Mouse (Mus musculus) gastrocnemius, adult 18-20 months (tissue): ENCODE measurements at regions not wholly inside any gene's neighbourhood (a gene's known extent, or its start where the extent isn't known, plus 50 kb on each side); places are given as distances from the start of the nearest gene placed in this dataset.

Source experiments
- DNase-seq: peaks from one replicate; pipeline ENCODE4 v3.0.0; 2021; ENCODE audit warnings: low spot score

DNA sequence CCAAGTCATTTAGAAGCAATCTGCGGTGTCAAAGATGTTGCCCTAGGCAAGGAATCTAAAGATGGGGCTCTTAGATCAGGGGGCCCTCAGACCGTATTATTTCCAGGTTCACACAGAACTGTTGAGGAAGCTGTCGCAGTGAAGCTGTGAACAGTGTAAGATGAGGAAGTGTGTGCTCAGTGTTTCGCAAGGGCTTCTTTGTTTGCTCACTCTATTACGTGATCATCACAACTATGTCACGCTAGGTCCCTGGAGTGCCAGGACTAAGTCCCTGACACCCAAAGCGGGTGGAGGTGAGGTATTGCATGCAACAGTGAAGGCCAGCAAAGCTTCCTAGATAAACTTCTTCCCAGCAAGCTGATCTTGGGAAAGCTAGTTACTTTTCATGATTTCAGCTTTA, 254.4 kb downstream of the Hlx start:
- no peak for DNase-seq

DNA sequence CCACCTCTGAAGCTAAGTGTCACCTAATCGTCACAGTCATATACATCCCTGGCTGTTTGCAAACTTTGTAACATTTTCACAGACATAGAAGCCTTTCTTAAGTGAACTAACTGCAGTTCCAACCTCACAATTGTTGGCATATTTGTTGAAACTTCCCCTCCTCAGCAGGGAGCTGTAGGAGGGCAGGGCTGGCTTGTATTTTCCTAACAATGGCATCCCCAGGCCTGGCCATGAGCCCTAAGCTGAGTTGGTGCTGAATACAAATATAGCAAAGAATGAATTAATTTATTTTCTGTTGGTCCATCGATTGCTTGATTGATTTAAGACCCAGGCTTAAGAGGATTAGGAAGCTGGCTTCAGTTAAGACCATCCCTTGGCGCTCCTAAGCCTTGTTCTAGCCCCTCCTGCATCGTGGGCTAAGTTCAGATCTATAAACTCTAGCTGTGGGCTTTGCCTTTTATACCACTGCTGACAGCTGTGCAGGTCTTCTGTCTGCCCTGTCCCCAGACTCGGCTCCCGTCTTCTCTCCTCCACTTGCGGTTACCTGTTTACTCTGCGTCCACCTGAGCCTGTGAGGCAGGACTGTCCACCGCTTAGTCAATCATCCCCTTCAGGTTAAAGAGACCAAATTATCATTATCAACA, 269.8 kb downstream of the Hlx start:
- no peak for DNase-seq

DNA sequence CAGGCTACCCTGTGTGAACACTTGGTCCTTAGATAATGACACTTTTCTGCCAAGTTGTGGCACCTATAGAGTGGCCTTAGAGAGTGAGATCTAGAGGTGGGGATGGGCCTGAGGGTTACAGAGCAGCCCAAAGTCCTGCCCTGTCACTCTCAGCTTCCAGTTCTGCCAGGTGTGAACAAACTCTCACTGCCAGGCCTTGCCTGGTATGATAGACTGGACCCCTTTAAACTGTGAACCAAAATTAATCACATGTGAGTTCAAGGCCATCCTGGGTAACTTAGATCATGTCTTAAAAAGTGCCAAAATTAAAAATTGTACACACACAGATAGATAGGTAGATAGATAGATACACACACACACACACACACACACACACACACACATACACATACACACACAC, 271.0 kb downstream of the Hlx start:
- no peak for DNase-seq

DNA sequence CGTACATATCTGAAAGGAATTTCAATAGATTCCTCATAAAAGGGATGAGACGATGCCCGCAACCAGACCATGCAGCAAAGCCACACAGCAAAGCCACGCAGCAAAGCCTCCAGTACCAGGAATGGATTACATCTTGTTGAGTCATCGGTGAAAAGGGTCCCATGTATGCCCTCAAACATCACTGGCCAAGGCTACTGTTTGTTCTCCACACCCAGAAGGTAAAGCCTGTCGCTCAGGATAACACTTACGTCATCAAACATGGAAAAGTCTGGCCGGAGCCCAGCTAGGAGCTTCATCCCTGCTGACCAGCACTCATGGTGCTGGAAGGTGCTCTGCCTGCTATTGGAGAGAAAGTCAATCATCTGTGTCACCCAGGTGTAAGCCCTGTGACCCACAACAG, 275.7 kb downstream of the Hlx start:
- DNase-seq: no peak

DNA sequence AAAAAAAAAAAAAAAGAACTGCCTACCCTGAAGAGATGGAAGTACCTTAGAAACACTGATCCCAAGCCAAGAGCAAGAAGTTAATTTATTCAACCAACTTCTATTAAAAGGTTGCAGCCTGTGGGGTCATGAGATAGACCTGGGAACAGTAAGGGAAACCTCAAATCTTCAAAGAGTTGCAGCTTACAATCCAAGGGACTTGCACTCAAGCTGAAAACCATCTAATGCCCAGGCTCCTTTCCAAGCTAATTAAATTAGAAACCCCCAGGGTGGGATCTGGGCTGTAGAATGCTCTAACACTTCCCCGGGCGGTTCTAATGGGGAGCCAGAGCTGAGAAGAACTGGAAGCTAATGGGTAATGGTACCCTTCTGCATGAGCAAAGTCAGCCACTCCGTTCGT, 278.0 kb downstream of the Hlx start:
- no peak for DNase-seq

DNA sequence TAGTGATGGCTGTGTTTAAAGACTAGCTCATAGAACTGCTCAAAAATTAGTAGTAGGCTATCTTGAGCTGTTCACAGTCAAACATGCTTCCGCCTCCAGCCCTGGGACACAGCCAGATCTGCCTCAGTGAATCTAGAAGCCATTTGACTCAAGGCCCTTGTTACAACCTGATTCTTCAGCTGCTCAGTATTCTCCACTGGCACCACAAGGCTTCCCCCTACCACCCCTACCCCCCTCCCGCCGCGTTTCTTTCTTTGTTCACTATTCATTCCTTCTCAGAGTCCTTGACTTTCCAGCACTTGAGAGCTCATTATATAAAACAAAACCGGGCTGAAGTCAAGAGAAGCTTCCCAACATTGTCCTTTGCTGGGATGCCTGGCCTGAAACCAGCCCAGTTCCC, 278.7 kb downstream of the Hlx start:
- no peak for DNase-seq

DNA sequence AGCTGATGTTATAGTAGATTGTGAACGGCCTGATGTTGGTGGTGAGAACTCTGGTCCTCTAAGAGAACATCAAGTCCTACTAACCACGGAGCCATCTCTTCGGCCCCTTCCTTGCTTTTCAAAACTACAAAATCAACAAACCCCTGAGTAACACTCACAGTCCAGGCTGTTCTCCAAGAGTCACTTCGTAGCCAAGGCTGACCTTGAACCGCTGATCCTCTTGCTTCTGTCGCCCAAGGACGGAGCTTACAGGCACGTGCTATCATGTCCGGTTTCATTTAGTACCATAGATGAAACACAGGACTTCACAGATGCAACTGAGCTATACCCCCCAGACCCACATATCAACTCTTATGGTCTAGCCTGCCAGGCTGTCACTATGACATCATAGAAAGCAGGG, 279.4 kb downstream of the Hlx start:
- no peak for DNase-seq

DNA sequence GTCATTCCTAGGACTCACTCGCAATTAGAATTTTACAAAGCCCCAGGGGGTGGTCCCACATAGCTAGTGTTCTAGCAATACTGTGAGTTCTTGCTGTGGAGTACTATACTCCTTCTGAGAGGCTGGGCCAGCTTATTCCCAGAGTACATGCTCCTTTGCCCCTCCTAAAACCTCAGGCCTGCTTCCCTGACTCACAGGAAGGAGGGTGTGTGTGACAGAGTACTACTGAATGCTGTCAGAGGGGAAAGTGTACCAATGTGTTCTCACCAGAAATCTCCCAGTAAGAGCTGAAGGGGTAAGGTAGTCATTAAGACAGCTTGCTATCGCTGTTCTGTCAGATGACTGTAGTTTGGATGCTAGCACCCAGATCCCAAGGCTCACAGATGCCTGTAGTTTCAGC, 280.7 kb downstream of the Hlx start:
- DNase-seq: no peak

DNA sequence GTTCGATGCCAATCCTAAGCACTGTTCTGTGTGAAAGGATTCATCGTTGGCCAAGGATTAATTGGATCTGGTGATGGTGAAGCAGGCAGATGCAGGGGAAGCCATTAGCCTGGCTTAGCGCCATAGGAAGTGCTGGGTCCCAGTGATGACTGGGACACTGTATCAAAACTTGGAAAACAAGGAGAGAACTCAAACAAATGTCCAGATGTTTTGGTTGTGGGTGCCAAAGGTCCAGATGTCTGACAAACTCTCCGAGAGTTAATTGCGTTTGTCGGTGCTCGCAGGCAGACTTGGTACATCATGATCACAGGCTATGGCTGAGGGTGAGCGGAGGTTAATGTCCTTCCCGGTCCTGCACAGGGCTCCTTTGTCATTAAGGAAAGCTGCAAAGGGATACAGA, 283.4 kb downstream of the Hlx start:
- DNase-seq: peak; percentile 79

DNA sequence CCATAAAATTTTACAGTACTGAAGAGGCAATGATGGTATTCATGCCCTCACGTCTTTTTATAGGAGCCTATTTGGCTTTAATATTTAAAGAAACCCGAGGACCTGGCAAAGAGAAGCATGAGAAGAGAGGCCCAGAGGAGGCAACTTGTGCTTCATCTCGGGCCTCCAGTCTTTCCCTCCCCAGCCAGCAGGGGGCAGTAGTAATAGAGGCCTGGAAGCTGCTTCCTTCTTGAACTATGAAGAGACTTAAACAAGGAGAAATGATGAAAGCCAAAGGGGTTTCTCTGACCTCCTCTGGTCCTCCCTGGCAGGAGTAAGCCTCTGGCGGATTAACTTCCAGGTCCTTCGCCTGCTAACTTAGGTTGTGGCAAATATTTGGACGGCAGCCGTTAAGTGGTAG, 284.5 kb downstream of the Hlx start:
- peak; percentile 94 for DNase-seq

DNA sequence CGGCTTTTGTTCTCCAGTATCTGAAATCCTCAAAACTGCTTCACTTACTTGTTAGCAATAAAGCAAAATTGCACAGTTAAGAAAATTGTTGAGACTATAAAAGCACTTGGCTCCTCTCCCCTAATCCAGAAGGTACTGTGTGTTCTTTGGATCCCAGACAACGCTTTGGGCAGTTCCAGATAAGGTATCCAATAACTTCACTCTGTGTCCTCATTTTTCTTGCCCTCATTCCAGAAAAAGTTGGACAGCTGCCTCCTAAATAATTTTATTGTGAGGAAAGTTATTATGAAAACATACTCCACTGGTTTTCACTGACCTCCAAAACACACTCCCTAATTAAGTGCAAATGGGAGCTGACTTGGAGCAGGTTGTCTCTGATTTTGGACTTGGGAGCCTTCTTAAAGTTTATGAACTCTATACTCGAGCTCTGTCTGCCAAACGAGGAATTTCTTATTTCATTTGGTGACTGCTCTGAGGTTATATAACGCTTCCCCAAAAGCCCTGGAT, 285.2 kb downstream of the Hlx start:
- peak; percentile 93 for DNase-seq

DNA sequence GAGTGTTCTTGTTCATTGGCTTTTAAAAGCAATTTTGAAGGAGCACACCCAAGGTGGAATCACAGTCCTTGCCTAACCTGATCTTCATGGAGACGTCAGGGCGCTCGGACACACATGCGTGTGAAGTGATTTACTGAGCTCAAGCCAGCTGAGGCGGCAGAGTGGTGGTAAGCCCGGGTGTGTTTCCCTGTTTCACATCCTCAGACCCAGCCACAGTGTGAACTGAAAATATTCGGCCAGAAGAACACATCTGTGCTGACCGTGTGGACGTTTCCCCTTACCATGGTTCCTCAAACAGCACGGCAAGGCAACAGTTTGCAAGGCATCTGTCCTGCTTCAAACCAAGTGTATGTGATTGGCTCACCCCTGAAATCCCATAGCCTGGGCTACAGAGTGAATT, 288.2 kb downstream of the Hlx start:
- no peak for DNase-seq

DNA sequence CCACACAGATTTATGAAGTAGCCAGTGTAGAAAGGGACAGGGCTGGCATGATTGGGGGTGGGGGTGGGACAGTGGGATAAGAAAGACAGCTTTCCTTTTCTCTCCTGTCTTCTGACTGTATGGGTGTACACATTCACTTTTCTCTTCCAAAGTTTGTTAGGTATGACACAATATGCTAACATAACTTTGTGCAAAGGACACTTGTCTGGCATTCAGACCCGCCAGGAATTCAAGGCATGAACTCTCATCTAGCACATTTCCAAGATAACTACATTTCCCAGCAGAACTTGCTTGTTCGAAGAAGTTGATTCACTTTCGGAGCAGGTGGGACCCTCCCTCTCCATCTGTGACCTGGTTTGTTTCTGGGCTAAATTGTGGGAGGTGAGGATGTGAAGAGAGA, 289.7 kb downstream of the Hlx start:
- no peak for DNase-seq

DNA sequence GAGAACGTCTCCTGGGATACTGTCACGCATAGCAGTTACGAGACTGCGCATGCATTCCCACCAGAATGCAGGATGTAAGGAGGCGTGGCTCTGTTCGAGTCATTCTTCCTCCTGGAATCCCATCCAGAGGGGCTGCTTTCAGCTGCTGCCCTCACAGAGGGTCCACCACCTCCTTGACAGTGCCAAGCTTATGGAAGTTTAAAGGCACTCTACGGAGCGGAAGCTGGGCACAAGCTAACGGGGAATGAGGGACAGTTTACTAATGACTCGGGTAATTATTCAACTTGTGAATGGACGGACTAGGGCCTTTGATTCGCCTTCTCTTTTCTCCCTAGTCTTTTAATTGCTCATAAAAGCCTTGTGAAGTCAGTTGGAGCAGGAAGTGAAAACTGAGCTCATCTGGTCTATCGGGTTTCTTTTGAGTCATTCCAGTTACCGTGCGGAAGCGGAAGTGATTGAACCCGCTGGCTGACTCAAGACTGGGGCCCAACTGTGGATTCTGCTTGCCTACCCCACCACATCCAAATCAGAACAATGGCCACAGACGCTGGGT, 291.3 kb downstream of the Hlx start:
- DNase-seq: peak; percentile 33

DNA sequence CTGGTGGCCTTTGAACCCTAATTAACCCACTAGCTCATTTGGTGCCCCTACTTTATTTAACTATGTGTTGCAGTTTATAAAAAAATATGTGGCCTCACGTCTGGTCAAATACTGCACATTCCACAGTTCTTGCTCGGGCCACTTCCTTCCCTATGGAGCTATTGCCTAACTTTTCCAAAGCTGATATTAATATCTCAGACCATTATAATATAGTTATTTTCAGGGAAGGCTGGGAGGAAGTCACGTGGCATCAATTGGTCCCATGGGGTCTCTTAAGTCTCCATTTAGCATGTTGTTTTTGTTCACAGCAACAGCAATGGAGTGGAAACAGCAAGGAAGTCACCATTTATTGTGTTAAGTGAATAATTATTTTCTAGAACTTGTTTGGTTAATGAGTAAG, 292.9 kb downstream of the Hlx start:
- peak; percentile 53 for DNase-seq

DNA sequence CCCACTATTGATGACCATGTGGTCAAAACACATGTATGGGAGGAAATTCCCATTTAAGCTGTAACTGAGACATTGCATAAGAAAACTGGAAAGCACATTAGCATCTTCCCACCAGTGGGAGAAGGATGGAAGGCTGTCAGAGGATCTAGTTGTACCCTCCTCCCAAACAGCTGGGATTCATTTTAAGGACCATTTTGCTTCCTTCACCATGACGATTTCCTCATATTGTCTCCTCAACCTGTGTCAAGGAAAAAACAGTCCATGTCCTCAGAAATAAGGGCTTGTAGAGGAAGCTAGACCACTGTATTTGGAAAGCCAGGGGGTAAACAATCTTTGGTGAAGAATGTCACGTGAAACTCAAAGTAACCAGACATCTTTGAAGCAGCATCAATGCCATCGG, 296.0 kb downstream of the Hlx start:
- no peak for DNase-seq

DNA sequence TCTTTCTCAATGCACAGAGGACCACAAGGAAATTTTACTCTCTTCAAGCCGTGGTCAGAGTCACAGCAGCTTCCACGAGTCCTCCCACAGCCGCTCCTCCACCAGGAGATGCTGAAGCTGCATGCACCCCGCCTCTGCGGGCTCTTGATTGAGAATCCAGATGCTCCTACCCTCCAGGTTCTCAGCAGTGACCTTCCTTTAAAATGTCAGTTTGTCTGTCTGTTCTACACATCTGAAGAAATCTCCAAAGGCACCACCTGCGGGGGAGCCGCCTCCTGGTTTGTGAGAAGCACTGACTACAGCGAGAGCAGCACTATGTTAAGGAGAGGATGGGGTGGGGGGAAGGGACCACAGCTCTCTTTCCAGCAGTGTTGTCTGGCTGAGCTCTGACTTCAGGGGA, 303.8 kb downstream of the Hlx start:
- no peak for DNase-seq

DNA sequence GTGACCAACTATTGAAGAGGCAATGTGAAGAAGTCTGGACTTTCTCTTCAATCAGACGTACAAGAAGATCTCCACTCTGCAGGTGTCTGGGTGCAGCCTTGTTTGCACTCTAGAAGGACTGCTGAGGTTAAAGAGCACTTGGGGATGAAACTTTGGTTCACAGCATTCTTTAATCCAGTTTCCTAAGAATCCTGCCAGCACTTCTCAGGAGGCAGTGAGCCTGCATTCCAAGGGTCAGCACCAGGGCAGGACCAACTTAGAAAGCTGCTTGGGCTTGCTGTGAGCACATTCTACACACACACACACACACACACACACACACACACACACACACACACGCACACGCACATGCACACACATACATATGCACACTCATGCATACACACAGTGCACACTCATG, 304.4 kb downstream of the Hlx start:
- DNase-seq: no peak

DNA sequence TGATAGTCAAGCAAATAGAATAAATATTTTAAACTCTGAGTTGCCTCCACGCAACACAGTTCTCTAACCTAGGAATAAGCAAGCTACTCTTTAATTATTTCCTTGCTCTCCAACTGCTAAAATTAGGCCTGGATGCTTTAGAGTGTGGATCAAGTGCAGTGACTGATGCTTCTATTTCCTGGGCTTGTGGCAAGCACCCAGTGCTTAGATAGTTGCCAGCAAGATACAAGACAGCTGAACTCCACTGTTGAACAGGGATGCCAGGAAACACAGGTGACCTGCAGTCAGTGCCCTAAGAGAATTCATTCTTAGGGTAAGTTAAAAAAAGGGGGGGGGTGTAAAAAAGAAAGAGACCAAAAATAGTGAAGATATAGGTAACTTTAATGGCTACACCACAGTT, 306.7 kb downstream of the Hlx start:
- DNase-seq: peak; percentile 77

DNA sequence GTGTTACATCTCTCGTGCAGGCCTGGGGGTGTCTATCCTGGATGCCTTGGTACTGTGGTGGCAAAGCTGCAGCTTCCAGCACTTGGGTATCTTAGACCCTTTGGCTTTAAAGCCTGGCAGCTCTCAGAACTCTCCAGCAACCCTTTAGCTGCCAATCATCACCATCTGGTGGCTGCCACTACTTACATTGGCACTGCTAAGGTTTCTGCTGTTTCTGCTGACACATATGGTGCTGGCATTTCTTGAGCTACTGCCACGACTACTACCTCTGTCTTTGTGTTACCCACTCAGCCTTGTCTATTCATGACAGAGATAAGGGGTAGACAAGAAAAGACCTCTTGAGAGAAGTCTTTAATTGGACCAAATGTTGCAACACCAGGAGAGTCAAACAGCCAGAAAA, 308.4 kb downstream of the Hlx start:
- no peak for DNase-seq

DNA sequence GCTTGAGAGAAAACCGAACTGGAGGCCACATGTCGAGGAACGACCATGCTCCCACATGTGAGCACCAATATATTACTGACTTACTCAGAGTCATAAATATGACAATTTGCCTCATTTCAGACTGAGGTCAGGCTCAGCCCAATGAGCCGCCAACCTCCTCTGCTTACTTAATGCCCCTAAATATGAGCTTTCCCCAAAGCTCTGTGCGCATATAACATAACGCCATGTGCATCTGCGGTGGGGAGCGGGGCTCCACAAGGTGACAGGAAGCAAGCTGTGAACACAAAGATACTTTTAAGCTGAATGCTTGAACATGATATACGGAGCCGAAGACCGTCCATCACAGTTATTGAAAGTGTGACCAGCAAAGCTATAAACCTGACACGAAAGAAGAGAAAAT, 319.8 kb downstream of the Hlx start:
- no peak for DNase-seq

DNA sequence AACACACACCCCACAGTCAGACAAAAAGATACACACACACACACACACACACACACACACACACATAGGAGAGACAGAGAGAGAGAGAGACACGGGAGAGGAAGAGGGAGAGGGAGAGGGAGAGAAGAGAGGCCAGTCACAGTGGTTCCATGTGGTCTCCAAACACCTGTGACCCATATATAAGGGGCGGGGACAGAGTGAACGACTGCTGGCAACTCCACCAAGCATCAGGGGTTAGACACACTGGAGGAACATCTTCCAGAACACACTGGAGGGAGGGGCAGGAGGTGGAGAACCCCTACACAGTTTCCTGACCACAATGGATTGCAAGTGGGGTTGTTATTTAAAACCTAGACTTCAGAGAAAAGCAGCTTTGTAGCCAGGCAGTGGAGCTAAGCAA, 321.4 kb downstream of the Hlx start:
- no peak for DNase-seq

DNA sequence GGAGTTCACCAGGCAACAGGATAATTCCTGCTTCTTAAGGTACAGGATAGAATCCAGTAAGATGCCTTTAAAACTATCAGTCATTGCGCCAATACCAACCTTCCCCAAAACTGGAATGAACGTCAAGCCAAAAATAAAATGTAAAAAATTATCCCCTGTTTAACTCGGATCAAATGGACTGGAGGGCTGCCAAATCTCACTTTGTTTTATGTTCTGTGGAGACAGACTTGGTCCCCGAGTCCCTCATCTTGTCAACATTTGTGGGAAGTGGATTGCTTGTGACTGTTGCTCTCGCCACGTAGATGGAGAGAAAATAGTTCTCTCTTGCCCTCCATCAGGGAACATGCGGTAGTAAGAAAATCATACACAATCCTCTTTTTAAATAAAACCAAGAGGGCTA, 322.4 kb downstream of the Hlx start:
- no peak for DNase-seq

DNA sequence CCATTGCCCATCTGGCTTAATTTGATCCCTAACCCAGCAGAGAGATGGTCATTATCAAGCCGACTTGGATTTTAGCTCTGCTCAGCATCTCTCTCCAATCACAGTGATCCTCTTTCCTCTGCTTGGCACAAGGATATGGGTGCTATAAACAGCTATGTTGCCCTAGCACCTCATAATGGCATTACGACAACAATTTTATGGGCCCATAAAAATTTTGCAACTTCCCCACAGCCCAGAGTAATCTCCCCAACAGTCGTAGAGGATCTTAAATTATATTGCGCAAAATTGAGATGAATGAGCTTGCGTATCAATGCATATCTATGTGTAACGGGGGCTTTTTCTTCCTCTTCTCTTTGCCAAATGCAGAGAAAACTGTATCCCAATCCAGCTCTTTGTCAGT, 329.4 kb downstream of the Hlx start:
- peak; percentile 59 for DNase-seq
